Mouse (Mus musculus): ENCODE data around the gene Tpp2.
"Not testable (repeated sequence)": the region's sequence is repeated elsewhere in the genome, so short reads cannot be mapped to it uniquely, and the experiment has no call there.

Tpp2 gene

GRCm38 (mm10) chr1:44022656-44023055, 89.2 kb downstream of the Tpp2 start:
- DNase-seq: no peak

- peak; percentile 11 for DNase-seq
Observed at GRCm38 (mm10) chr1:44027651-44028050, 94.2 kb downstream of the Tpp2 start.

- no peak for DNase-seq
Observed at GRCm38 (mm10) chr1:44032213-44032612, 98.8 kb downstream of the Tpp2 start.

- DNase-seq: no peak
Observed at GRCm38 (mm10) chr1:44032948-44033347, 99.5 kb downstream of the Tpp2 start.

GRCm38 (mm10) chr1:44041797-44042554, 108.5 kb downstream of the Tpp2 start:
- DNase-seq: peak; percentile 77

GRCm38 (mm10) chr1:44042555-44042915, 109.1 kb downstream of the Tpp2 start:
- no peak for DNase-seq

GRCm38 (mm10) chr1:44045689-44046088, 112.2 kb downstream of the Tpp2 start:
- DNase-seq: not testable (repeated sequence)

- no peak for DNase-seq
Observed at GRCm38 (mm10) chr1:44046556-44046955, 113.1 kb downstream of the Tpp2 start.

Measured in kidney, postnatal 10 days (tissue).